Mouse (Mus musculus) cortical plate, adult 2 months (tissue): ENCODE data around the gene Gpank1.

Experiments used
- CTCF ChIP-seq: fragments of 200-500 bp; IDR thresholded peaks from 2 replicates; pipeline ENCODE4 v1.5.1; 2011; ENCODE audit warnings: mild to moderate bottlenecking, control low read depth, low read length; ENCODE audit not compliant: insufficient read depth; ENCODE audit errors: extremely low read depth
- POLR2A ChIP-seq: fragments of 200-500 bp; IDR thresholded peaks from 2 replicates; pipeline ENCODE4 v1.6.1; 2011; ENCODE audit warnings: mild to moderate bottlenecking, low read length, control low read depth; ENCODE audit not compliant: insufficient read depth; ENCODE audit errors: extremely low read depth

DNA sequence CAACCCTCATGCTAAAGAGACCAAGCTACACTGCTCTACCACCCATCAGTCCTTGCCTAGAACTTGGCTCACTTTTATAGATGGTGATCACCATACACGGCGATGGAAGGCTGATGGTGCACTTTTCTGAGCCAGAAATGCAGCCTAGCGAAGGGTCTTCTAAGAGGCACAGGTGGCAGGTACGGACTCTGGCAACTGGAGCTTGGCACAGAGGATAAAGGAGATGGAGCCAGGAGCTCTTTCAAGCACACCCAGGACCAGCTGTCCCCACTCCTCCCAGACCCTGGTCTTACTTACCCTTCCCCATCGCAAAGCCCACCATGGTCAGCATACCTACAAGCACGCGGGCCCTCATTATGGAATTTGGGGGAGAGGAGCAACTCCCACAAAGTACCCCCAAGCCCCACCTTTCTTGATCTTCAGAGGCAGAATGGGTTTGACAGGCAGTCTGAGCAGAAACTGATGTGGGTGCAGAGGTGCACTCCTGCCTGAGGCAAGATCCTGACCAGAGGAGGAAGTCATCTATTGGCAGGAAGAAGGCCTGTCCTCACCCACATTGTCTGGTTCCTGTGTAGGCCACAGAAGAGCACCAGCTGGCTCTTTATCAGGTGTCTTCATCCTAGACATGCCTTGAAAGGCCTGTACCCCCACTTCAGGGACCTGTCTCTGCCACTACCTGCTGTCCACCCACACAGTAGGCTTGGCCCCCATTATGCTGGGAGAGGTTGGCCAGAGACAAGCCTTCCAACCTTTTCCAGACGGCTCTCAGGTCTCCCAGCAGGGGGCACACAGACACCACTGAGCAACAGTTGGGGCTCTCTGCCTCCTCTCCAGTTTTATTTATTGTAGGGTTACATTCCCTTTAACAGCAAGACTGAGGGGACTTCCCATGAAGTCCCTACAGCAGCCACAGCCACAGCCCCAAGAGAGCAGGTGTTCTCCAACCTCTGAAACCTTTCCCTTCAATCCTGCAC is 5.9 kb upstream of the Gpank1 start, which contains the start of gene Ly6g5b:
- TF ChIP-seq POLR2A, result no peak
- TF ChIP-seq CTCF, result 0 out of 2 replicates have a peak, but pooled peaks have one; percentile 18
